Mouse (Mus musculus): ENCODE measurements around the gene Adap2. TPM values are rescaled to one million over a fixed set of nuclear protein-coding genes. Genes with fewer than 3 reads are reported as not detected.

Adap2 gene
- polyA plus RNA-seq, 1 experiment from 2014 or later = 3.6 TPM

GRCm38 (mm10) chr11:80218657-80219293 lies 64.9 kb downstream of the Adap2 start:
- H3K27me3 ChIP-seq (ENCODE audit: control insufficient read depth, insufficient read depth, low read length) = no peaks in the 10 kb centered on the region
- ATAC-seq (ENCODE audit: low FRiP score) (no peak), DNase-seq (ENCODE audit: low spot score) (no peak)
- no peak overlapping the region for H3K4me3 ChIP-seq (replicated peaks; ENCODE audit: low read length)
- H3K4me1 ChIP-seq (replicated peaks; ENCODE audit: control insufficient read depth, insufficient read depth, low read length) = no peaks in the 10 kb centered on the region
- no peaks in the 10 kb centered on the region for H3K9me3 ChIP-seq (ENCODE audit: control insufficient read depth, low read length)
- H3K9ac ChIP-seq = no peak overlapping the region
- no peak overlapping the region for H3K27ac ChIP-seq
- peaks cover 55% of the 10 kb centered on the region for H3K36me3 ChIP-seq (replicated peaks; ENCODE audit: control insufficient read depth, insufficient read depth)
- WGBS = 89% methylated on average over 11 of the region's 11 CpGs
- H3K4me2 ChIP-seq (replicated peaks) = no peak overlapping the region

Other genes starting within 250 kb of the Adap2 start
- gene Utp6, start 191.7 kb upstream of the Adap2 start, polyA plus RNA-seq (2014; fragmentation: Nextera tagmentation; extraction: Ambion mirVana) = 45.2 and 50.1 TPM in 2 replicates
- gene Suz12, start 161.0 kb upstream of the Adap2 start, polyA plus RNA-seq (2014; fragmentation: Nextera tagmentation; extraction: Ambion mirVana) = 15.3 and 17.2 TPM in 2 replicates
- 10.7 and 12.3 TPM in 2 replicates for gene Crlf3, start 73.1 kb upstream of the Adap2 start, polyA plus RNA-seq (2014; fragmentation: Nextera tagmentation; extraction: Ambion mirVana)
- 5.0 and 5.4 TPM in 2 replicates for gene Atad5, start 64.7 kb upstream of the Adap2 start, polyA plus RNA-seq (2014; fragmentation: Nextera tagmentation; extraction: Ambion mirVana)
- 19.9 and 24.3 TPM in 2 replicates for gene Tefm, start 11.9 kb upstream of the Adap2 start, polyA plus RNA-seq (2014; fragmentation: Nextera tagmentation; extraction: Ambion mirVana)
- gene Rnf135, start 29.7 kb downstream of the Adap2 start, polyA plus RNA-seq (2014; fragmentation: Nextera tagmentation; extraction: Ambion mirVana) = 3.4 and 3.7 TPM in 2 replicates
- 79.0 and 90.3 TPM in 2 replicates for gene Rhot1, start 54.9 kb downstream of the Adap2 start, polyA plus RNA-seq (2014; fragmentation: Nextera tagmentation; extraction: Ambion mirVana)
- gene Rhbdl3, start 146.8 kb downstream of the Adap2 start, polyA plus RNA-seq (2014; fragmentation: Nextera tagmentation; extraction: Ambion mirVana) = 4.6 and 5.4 TPM in 2 replicates
- gene 5730455P16Rik, start 223.9 kb downstream of the Adap2 start, polyA plus RNA-seq (2014; fragmentation: Nextera tagmentation; extraction: Ambion mirVana) = 37.6 and 40.4 TPM in 2 replicates
- gene Zfp207, start 229.2 kb downstream of the Adap2 start, polyA plus RNA-seq (2014; fragmentation: Nextera tagmentation; extraction: Ambion mirVana) = 190 and 213 TPM in 2 replicates

All from hindbrain, embryonic 14.5 days (tissue).